Mouse (Mus musculus) frontal cortex, postnatal 10 days (tissue): Measurements from ENCODE around the gene C530008M17Rik.

Source experiments
- DNase-seq, 2 experiments: peaks; one replicate each; pipeline ENCODE4 v3.0.0; 2022; ENCODE audit warnings: low spot score in 2 of 2, mixed read lengths in 1 of 2

The C530008M17Rik gene

GRCm38 (mm10) chr5:76832529-76833210, 176.4 kb downstream of the C530008M17Rik start:
- no peak for DNase-seq

- DNase-seq = no peak
Measured at GRCm38 (mm10) chr5:76837018-76837417, 180.7 kb downstream of the C530008M17Rik start.

GRCm38 (mm10) chr5:76839786-76840185, 183.5 kb downstream of the C530008M17Rik start:
- DNase-seq = no peak

- no peak for DNase-seq
Measured at GRCm38 (mm10) chr5:76841859-76842258, 185.5 kb downstream of the C530008M17Rik start.

GRCm38 (mm10) chr5:76843448-76843847, 187.1 kb downstream of the C530008M17Rik start:
- peak in 1 of 2 experiments; percentile 67 for DNase-seq

- no peak for DNase-seq
Measured at GRCm38 (mm10) chr5:76843851-76844419, 187.6 kb downstream of the C530008M17Rik start.

GRCm38 (mm10) chr5:76844618-76845186, 188.4 kb downstream of the C530008M17Rik start:
- DNase-seq = no peak

GRCm38 (mm10) chr5:76847106-76847505, 190.8 kb downstream of the C530008M17Rik start:
- DNase-seq = no peak

- DNase-seq = no peak
Measured at GRCm38 (mm10) chr5:76851316-76851715, 195.0 kb downstream of the C530008M17Rik start.

GRCm38 (mm10) chr5:76853549-76853948, 197.2 kb downstream of the C530008M17Rik start:
- DNase-seq = peak; percentile 48 to 78

GRCm38 (mm10) chr5:76855829-76856600, 199.7 kb downstream of the C530008M17Rik start:
- no peak for DNase-seq

- DNase-seq = no peak
Measured at GRCm38 (mm10) chr5:76857103-76858015, 201.0 kb downstream of the C530008M17Rik start.

- DNase-seq = no peak
Measured at GRCm38 (mm10) chr5:76858444-76858843, 202.1 kb downstream of the C530008M17Rik start.

- no peak for DNase-seq
Measured at GRCm38 (mm10) chr5:76866819-76867218, 210.5 kb downstream of the C530008M17Rik start.

- no peak for DNase-seq
Measured at GRCm38 (mm10) chr5:76868693-76869286, 212.5 kb downstream of the C530008M17Rik start.

GRCm38 (mm10) chr5:76869553-76869952, 213.2 kb downstream of the C530008M17Rik start:
- DNase-seq = no peak

GRCm38 (mm10) chr5:76876106-76876758, 219.9 kb downstream of the C530008M17Rik start:
- no peak for DNase-seq

- DNase-seq = no peak
Measured at GRCm38 (mm10) chr5:76884107-76884506, 227.8 kb downstream of the C530008M17Rik start.

GRCm38 (mm10) chr5:76887011-76887410, 230.7 kb downstream of the C530008M17Rik start:
- no peak for DNase-seq

- DNase-seq = no peak
Measured at GRCm38 (mm10) chr5:76892608-76893007, 236.3 kb downstream of the C530008M17Rik start.
